Mouse (Mus musculus) intestine, postnatal 0 days (tissue): ENCODE measurements around the gene Adamts4. TPM values are rescaled to one million over a fixed set of nuclear protein-coding genes. Genes with fewer than 3 reads are reported as not detected.

Experiments used
- ATAC-seq: fragments of 200-750 bp; cut with Nextera tagmentation; 2 replicates; pipeline ENCODE4 v1.8.0; 2017; ENCODE audit warnings: mild to moderate bottlenecking, moderate TSS enrichment, moderate library complexity
- H3K27ac ChIP-seq: fragments of 300-500 bp; sonication (generic); 2 replicates; pipeline ENCODE4 v1.5.1; 2014; ENCODE audit warnings: mild to moderate bottlenecking, low read depth, low read length, moderate library complexity
- H3K27me3 ChIP-seq: fragments of 300-500 bp; sonication (generic); replicated peaks from 2 replicates; pipeline ENCODE4 v1.6.1; 2014; ENCODE audit warnings: low read length, mixed read lengths; ENCODE audit not compliant: control insufficient read depth, insufficient read depth
- H3K36me3 ChIP-seq: fragments of 300-500 bp; sonication (generic); 2 replicates; pipeline ENCODE4 v1.6.1; 2014; ENCODE audit warnings: mild to moderate bottlenecking, moderate library complexity; ENCODE audit not compliant: control insufficient read depth, insufficient read depth
- H3K4me1 ChIP-seq: fragments of 300-500 bp; sonication (generic); replicated peaks from 2 replicates; pipeline ENCODE4 v1.6.1; 2014; ENCODE audit warnings: antibody characterized with exemption, low read length, mixed read lengths; ENCODE audit not compliant: control insufficient read depth, insufficient read depth
- H3K4me2 ChIP-seq: fragments of 300-500 bp; sonication (generic); replicated peaks from 2 replicates; pipeline ENCODE4 v1.6.1; 2014; ENCODE audit warnings: low read depth, mild to moderate bottlenecking, moderate library complexity
- H3K4me3 ChIP-seq: fragments of 300-500 bp; sonication (generic); 2 replicates; pipeline ENCODE4 v1.5.1; 2014; ENCODE audit warnings: low read depth, low read length
- H3K9ac ChIP-seq: fragments of 300-500 bp; sonication (generic); 2 replicates; pipeline ENCODE4 v1.6.1; 2014; ENCODE audit warnings: mild to moderate bottlenecking, low read depth, low read length
- H3K9me3 ChIP-seq: fragments of 300-500 bp; sonication (generic); 2 replicates; pipeline ENCODE4 v1.6.1; 2016; ENCODE audit warnings: mixed run types; ENCODE audit not compliant: control insufficient read depth
- CTCF ChIP-seq: sonication (generic); IDR thresholded peaks from 2 replicates; pipeline ENCODE4 v1.5.1; 2016; ENCODE audit warnings: low read depth, mild to moderate bottlenecking, control low read depth, antibody characterized with exemption, moderate library complexity
- WGBS: fragments of 180-500 bp; shearing (Covaris S2); extraction: QIAGEN DNeasy Blood & Tissue Kit; methylation state at CpG from one replicate; pipeline ENCODE4 v1.1.7; 2014; 5-methylcytosine and 5-hydroxymethylcytosine counted together
- polyA plus RNA-seq: library from polyadenylated mRNA; unstranded; fragments of >200 nt; fragmentation: Nextera tagmentation; extraction: Ambion mirVana; gene quantifications from 2 replicates; pipeline ENCODE4 v1.2.1, GENCODE M21; 2015

Gene Adamts4
- polyA plus RNA-seq, 1 experiment from 2014 or later, result 2.0 TPM

DNA sequence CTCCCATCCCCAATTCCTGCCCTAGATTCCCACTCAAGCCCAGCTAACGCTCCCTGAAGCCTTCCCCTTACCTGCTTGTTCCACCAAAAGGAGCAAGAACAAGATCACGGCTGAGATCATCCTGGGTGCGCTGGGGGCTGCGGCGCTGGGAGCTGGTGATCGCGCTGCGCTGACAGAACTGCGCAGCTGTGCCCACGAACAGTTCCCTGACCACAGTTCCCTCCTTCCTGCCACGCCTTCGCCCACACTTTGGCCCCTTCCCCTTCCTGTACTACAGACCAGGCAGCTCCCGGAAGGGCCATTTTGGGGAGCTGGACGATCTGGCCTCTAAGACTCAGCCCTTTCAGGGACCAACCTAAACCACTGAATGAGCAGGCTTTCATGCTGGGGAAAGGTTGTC, 16.1 kb upstream of the Adamts4 start, which contains the start of gene Fcer1g:
Fcer1g (minus strand) TSS at position 240 of the 400 bp plus-strand sequence.
- H3K4me2 ChIP-seq, result no peak within 1 kb of the TSS

GRCm38 (mm10) chr1:171234538-171234937, 15.7 kb upstream of the Adamts4 start:
- H3K9ac ChIP-seq, result no peak overlapping the region
- H3K4me2 ChIP-seq, result no peak overlapping the region
- H3K4me1 ChIP-seq, result no peaks in the 10 kb centered on the region
- no peaks in the 10 kb centered on the region for H3K27me3 ChIP-seq
- peaks cover 62% of the 10 kb centered on the region for H3K36me3 ChIP-seq
- H3K27ac ChIP-seq, result no peak overlapping the region
- TF ChIP-seq CTCF, result no peak
- no peaks in the 10 kb centered on the region for H3K9me3 ChIP-seq
- 85% methylated on average over 4 of the region's 4 CpGs for WGBS
- ATAC-seq, result no peak
- H3K4me3 ChIP-seq, result no peak overlapping the region

More for the DNA sequence above, 16.1 kb upstream of the Adamts4 start, which contains the start of gene Fcer1g:
- Histone ChIP-seq H3K4me3 (no peak within 1 kb of the TSS; the same call in 1 of the 2 replicates), H3K36me3 (peaks cover 57% of the 10 kb centered on the region), H3K9me3 (no peaks in the 10 kb centered on the region), H3K27me3 (no peaks in the 10 kb centered on the region), H3K9ac (no peak within 1 kb of the TSS), H3K4me1 (no peaks in the 10 kb centered on the region), H3K27ac (peak within 1 kb of the TSS; percentile 23; the same call in 1 of the 2 replicates)
- ATAC-seq, result no peak
- 90% methylated on average over 14 of the region's 14 CpGs for WGBS
- TF ChIP-seq CTCF, result no peak

- H3K27ac ChIP-seq, result no peak overlapping the region
- no peaks in the 10 kb centered on the region for H3K4me1 ChIP-seq
- ATAC-seq, result no peak
- H3K9ac ChIP-seq, result no peak overlapping the region
- H3K36me3 ChIP-seq, result peaks cover 68% of the 10 kb centered on the region
- H3K4me2 ChIP-seq, result no peak overlapping the region
- no peaks in the 10 kb centered on the region for H3K27me3 ChIP-seq
- TF ChIP-seq CTCF, result no peak
- no peak overlapping the region for H3K4me3 ChIP-seq
- no peaks in the 10 kb centered on the region for H3K9me3 ChIP-seq
- WGBS, result 83% methylated on average over 4 of the region's 4 CpGs
Observed at GRCm38 (mm10) chr1:171235791-171236190, 14.4 kb upstream of the Adamts4 start.

- no peak overlapping the region for H3K4me2 ChIP-seq
- no peaks in the 10 kb centered on the region for H3K4me1 ChIP-seq
- ATAC-seq, result no peak
- TF ChIP-seq CTCF, result no peak
- peaks cover 76% of the 10 kb centered on the region for H3K36me3 ChIP-seq
- H3K4me3 ChIP-seq, result no peak overlapping the region
- no peaks in the 10 kb centered on the region for H3K9me3 ChIP-seq
- no peak overlapping the region for H3K9ac ChIP-seq
- 0 out of 2 replicates have a peak overlapping the region, but pooled peaks have one; percentile 21 for H3K27ac ChIP-seq
- WGBS, result 54% methylated on average over 6 of the region's 6 CpGs
- H3K27me3 ChIP-seq, result no peaks in the 10 kb centered on the region
Observed at GRCm38 (mm10) chr1:171237438-171237837, 12.8 kb upstream of the Adamts4 start.

GRCm38 (mm10) chr1:171238463-171238862, 11.8 kb upstream of the Adamts4 start:
- Histone ChIP-seq H3K27ac (no peak overlapping the region), H3K27me3 (no peaks in the 10 kb centered on the region), H3K4me2 (no peak overlapping the region), H3K4me1 (no peaks in the 10 kb centered on the region), H3K9ac (no peak overlapping the region), H3K36me3 (peaks cover 86% of the 10 kb centered on the region), H3K4me3 (no peak overlapping the region), H3K9me3 (no peaks in the 10 kb centered on the region)
- peak; percentile 91 for TF ChIP-seq CTCF
- ATAC-seq, result peak; percentile 34; the same call in 1 of the 2 replicates
- WGBS, result 63% methylated on average over 14 of the region's 14 CpGs

- Histone ChIP-seq H3K9ac (no peak overlapping the region), H3K4me1 (no peaks in the 10 kb centered on the region), H3K9me3 (no peaks in the 10 kb centered on the region), H3K4me3 (no peak overlapping the region), H3K27ac (peak overlapping the region; percentile 41), H3K27me3 (no peaks in the 10 kb centered on the region), H3K36me3 (peaks cover 79% of the 10 kb centered on the region), H3K4me2 (0 out of 2 replicates have a peak overlapping the region, but pooled peaks have one; percentile 21)
- ATAC-seq, result no peak
- 67% methylated on average over 15 of the region's 15 CpGs for WGBS
- TF ChIP-seq CTCF, result no peak
Observed at GRCm38 (mm10) chr1:171239992-171240744, 10.1 kb upstream of the Adamts4 start.
